Mouse (Mus musculus): ENCODE measurements around the gene Fbrsl1.

GRCm38 (mm10) chr5:110357531-110358179 lies 90.6 kb downstream of the Fbrsl1 start:
- TF ChIP-seq CTCF (IDR thresholded peaks at IDR 0.05; ENCODE audit: low read depth, low read length) = peak; percentile 75
- TF ChIP-seq EP300 (IDR thresholded peaks at IDR 0.05; ENCODE audit: insufficient read depth, low read depth, low read length) = no peak
